In the genomic region with DNA sequence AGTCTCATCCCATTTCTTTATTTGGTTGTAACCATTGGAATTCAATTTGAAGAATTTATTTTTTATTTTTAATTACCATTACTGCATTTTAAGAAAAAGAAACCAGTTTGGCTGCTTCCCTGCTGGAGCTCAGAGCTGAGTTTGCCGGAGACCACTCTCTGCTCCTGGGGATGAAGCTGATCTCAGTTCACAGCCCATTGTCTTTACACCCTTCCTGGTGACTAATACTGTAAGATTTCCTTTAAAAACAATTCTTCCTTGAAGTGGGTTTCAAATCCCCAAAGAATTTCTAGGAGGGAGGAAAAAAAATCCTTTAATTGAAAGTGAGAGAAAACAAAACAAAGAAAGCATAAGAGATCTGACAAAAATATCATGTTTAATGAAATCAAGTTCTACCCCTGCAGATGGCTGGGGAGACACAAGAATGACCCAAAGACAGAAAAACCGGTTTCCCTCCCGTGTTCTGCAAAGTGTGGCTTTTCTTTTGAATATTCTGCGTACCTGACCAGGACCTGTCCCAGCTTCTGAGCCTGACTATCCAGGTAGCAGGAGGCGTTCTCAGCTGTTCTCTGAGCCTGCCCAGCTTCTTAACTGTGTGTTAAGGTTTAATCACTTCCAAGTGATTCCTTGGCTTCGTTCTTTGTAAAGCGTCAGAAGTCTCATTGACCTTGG, we compare ENCODE assay signal across 19 mouse cellular contexts.
"Had no signal": no experiment of that assay in that cellular context is flagged by ENCODE, and none has a peak within 500 bp of the region (broad histone marks: within the 10 kb centered on the region; RNA-seq: fewer than 3 reads in every experiment).

No protein-coding gene starts in this region.

- DNase-seq: lung, adult 18-20 months; lung, embryonic 14.5 days; lung, postnatal 10 days; lung, postnatal 4 days; midbrain, embryonic 14.5 days; retina, postnatal 1 day; right cerebral cortex, adult 18-20 months; right cerebral cortex, postnatal 25 days; right cerebral cortex, postnatal 4 days; spleen, adult 18-20 months; thymus, adult 18-20 months; thymus, postnatal 14 days; thymus, postnatal 36 days had no signal

- H3K9ac ChIP-seq: lung, embryonic 14.5 days; midbrain, embryonic 12.5 days; neural tube, embryonic 13.5 days; neural tube, embryonic 15.5 days had no signal

- H3K9me3 ChIP-seq: midbrain, embryonic 10.5 days; midbrain, embryonic 12.5 days; neural tube, embryonic 13.5 days; neural tube, embryonic 15.5 days had no signal

- ATAC-seq: midbrain, embryonic 16.5 days had no signal

- H3K36me3 ChIP-seq: midbrain, embryonic 10.5 days; midbrain, embryonic 12.5 days; neural tube, embryonic 13.5 days; neural tube, embryonic 15.5 days had no signal

- H3K27ac ChIP-seq: midbrain, embryonic 10.5 days; midbrain, embryonic 12.5 days; neural tube, embryonic 13.5 days; neural tube, embryonic 15.5 days had no signal

- H3K4me3 ChIP-seq: midbrain, embryonic 10.5 days; midbrain, embryonic 12.5 days; myocyte; neural tube, embryonic 13.5 days; neural tube, embryonic 15.5 days had no signal

- H3K4me2 ChIP-seq: lung, embryonic 14.5 days; midbrain, embryonic 12.5 days; neural tube, embryonic 13.5 days; neural tube, embryonic 15.5 days had no signal
